Mouse (Mus musculus): Measurements from ENCODE around the gene Stat1.

GRCm38 (mm10) chr1:52175321-52175720 lies 56.1 kb downstream of the Stat1 start:
- TF ChIP-seq CTCF (IDR thresholded peaks at IDR 0.05; ENCODE audit: borderline replicate concordance, control insufficient read depth, extremely low read depth, insufficient read depth, low read length, poor library complexity) (no peak), POLR2A (IDR thresholded peaks at IDR 0.05; ENCODE audit: control insufficient read depth, extremely low read depth, insufficient read depth, low read length, poor library complexity) (no peak)
